Mouse (Mus musculus): ENCODE results near the gene Tnfaip2. TPM values are rescaled to one million over a fixed set of nuclear protein-coding genes. Genes with fewer than 3 reads are reported as not detected.

Gene Tnfaip2
- polyA plus RNA-seq, 1 experiment from 2014 or later, result 4.6 TPM

GRCm38 (mm10) chr12:111411631-111412355 is 30.5 kb upstream of the Tnfaip2 start:
- no peaks in the 10 kb centered on the region for H3K9me3 ChIP-seq (replicated peaks; ENCODE audit: control insufficient read depth, low read length)
- H3K36me3 ChIP-seq (replicated peaks; ENCODE audit: control insufficient read depth, insufficient read depth, low read depth, low read length), result no peaks in the 10 kb centered on the region
- no peak for ATAC-seq (replicated peaks; ENCODE audit: insufficient number of reproducible peaks, low FRiP score, low TSS enrichment, low read depth)
- no peak overlapping the region for H3K27ac ChIP-seq (replicated peaks; ENCODE audit: low read depth, low read length)
- no peak for DNase-seq (ENCODE audit: low spot score)
- peaks cover 13% of the 10 kb centered on the region for H3K27me3 ChIP-seq (ENCODE audit: control insufficient read depth, insufficient read depth, low read length)
- H3K9ac ChIP-seq (replicated peaks; ENCODE audit: low read length), result no peak overlapping the region
- no peak overlapping the region for H3K4me2 ChIP-seq (ENCODE audit: low read depth, low read length)
- H3K4me1 ChIP-seq (ENCODE audit: control insufficient read depth, insufficient read depth, low read length), result peaks cover 6% of the 10 kb centered on the region
- WGBS, result 64% methylated on average over 8 of the region's 8 CpGs
- no peak overlapping the region for H3K4me3 ChIP-seq (ENCODE audit: low read depth, low read length)

GRCm38 (mm10) chr12:111412581-111413284 is 29.5 kb upstream of the Tnfaip2 start:
- DNase-seq (ENCODE audit: low spot score), result no peak
- Histone ChIP-seq H3K27ac (replicated peaks; ENCODE audit: low read depth, low read length) (no peak overlapping the region), H3K4me3 (ENCODE audit: low read depth, low read length) (peak overlapping the region; percentile 26; the same call in 1 of the 2 replicates), H3K4me2 (ENCODE audit: low read depth, low read length) (peak overlapping the region; percentile 55), H3K9me3 (replicated peaks; ENCODE audit: control insufficient read depth, low read length) (no peaks in the 10 kb centered on the region), H3K9ac (replicated peaks; ENCODE audit: low read length) (0 out of 2 replicates have a peak overlapping the region, but pooled peaks have one; percentile 10), H3K27me3 (ENCODE audit: control insufficient read depth, insufficient read depth, low read length) (peaks cover 4% of the 10 kb centered on the region), H3K36me3 (replicated peaks; ENCODE audit: control insufficient read depth, insufficient read depth, low read depth, low read length) (no peaks in the 10 kb centered on the region), H3K4me1 (ENCODE audit: control insufficient read depth, insufficient read depth, low read length) (peaks cover 6% of the 10 kb centered on the region)
- WGBS, result 9% methylated on average over 12 of the region's 12 CpGs
- ATAC-seq (replicated peaks; ENCODE audit: insufficient number of reproducible peaks, low FRiP score, low TSS enrichment, low read depth), result no peak; the same call in 1 of the 2 replicates

- DNase-seq (ENCODE audit: low spot score) (peak; percentile 93), ATAC-seq (replicated peaks; ENCODE audit: insufficient number of reproducible peaks, low FRiP score, low TSS enrichment, low read depth) (peak; percentile 73)
- Histone ChIP-seq H3K4me2 (ENCODE audit: low read depth, low read length) (peak overlapping the region; percentile 55), H3K4me3 (ENCODE audit: low read depth, low read length) (peak overlapping the region; percentile 26; the same call in 1 of the 2 replicates), H3K4me1 (ENCODE audit: control insufficient read depth, insufficient read depth, low read length) (peaks cover 6% of the 10 kb centered on the region), H3K27ac (replicated peaks; ENCODE audit: low read depth, low read length) (no peak overlapping the region), H3K36me3 (replicated peaks; ENCODE audit: control insufficient read depth, insufficient read depth, low read depth, low read length) (no peaks in the 10 kb centered on the region), H3K9me3 (replicated peaks; ENCODE audit: control insufficient read depth, low read length) (no peaks in the 10 kb centered on the region), H3K27me3 (ENCODE audit: control insufficient read depth, insufficient read depth, low read length) (no peaks in the 10 kb centered on the region), H3K9ac (replicated peaks; ENCODE audit: low read length) (0 out of 2 replicates have a peak overlapping the region, but pooled peaks have one; percentile 10)
- under 1% methylated on average over 20 of the region's 21 CpGs for WGBS
These were observed 29.0 kb upstream of the Tnfaip2 start for GRCm38 (mm10) chr12:111413300-111413699.

- H3K4me3 ChIP-seq (ENCODE audit: low read depth, low read length), result peak within 1 kb of the TSS; percentile 15
- peak; percentile 59 for DNase-seq (ENCODE audit: low spot score)
- H3K9me3 ChIP-seq (replicated peaks; ENCODE audit: control insufficient read depth, low read length), result no peaks in the 10 kb centered on the region
- H3K4me2 ChIP-seq (ENCODE audit: low read depth, low read length), result peak within 1 kb of the TSS; percentile 40
- peak within 1 kb of the TSS; percentile 29 for H3K9ac ChIP-seq (replicated peaks; ENCODE audit: low read length)
- H3K36me3 ChIP-seq (replicated peaks; ENCODE audit: control insufficient read depth, insufficient read depth, low read depth, low read length), result no peaks in the 10 kb centered on the region
- peaks cover 9% of the 10 kb centered on the region for H3K27me3 ChIP-seq (ENCODE audit: control insufficient read depth, insufficient read depth, low read length)
- peaks cover 6% of the 10 kb centered on the region for H3K4me1 ChIP-seq (ENCODE audit: control insufficient read depth, insufficient read depth, low read length)
- ATAC-seq (replicated peaks; ENCODE audit: insufficient number of reproducible peaks, low FRiP score, low TSS enrichment, low read depth), result peak; percentile 16; the same call in 1 of the 2 replicates
- no peak within 1 kb of the TSS for H3K27ac ChIP-seq (replicated peaks; ENCODE audit: low read depth, low read length)
- WGBS, result 5% methylated on average over 17 of the region's 17 CpGs
These were observed 25.1 kb upstream of the Tnfaip2 start, which contains the start of gene Exoc3l4 for GRCm38 (mm10) chr12:111416921-111417779. TSS of gene Exoc3l4 (plus strand) at chr12:111417017.

GRCm38 (mm10) chr12:111419918-111420317 is 22.4 kb upstream of the Tnfaip2 start:
- ATAC-seq (replicated peaks; ENCODE audit: insufficient number of reproducible peaks, low FRiP score, low TSS enrichment, low read depth), result no peak
- WGBS, result 73% methylated on average over 5 of the region's 5 CpGs
- Histone ChIP-seq H3K36me3 (replicated peaks; ENCODE audit: control insufficient read depth, insufficient read depth, low read depth, low read length) (no peaks in the 10 kb centered on the region), H3K4me1 (ENCODE audit: control insufficient read depth, insufficient read depth, low read length) (no peaks in the 10 kb centered on the region; the same call in 1 of the 2 replicates), H3K27me3 (ENCODE audit: control insufficient read depth, insufficient read depth, low read length) (peaks cover 36% of the 10 kb centered on the region), H3K9ac (replicated peaks; ENCODE audit: low read length) (no peak overlapping the region), H3K4me2 (ENCODE audit: low read depth, low read length) (no peak overlapping the region), H3K9me3 (replicated peaks; ENCODE audit: control insufficient read depth, low read length) (no peaks in the 10 kb centered on the region), H3K27ac (replicated peaks; ENCODE audit: low read depth, low read length) (no peak overlapping the region), H3K4me3 (ENCODE audit: low read depth, low read length) (no peak overlapping the region)
- DNase-seq (ENCODE audit: low spot score), result no peak

GRCm38 (mm10) chr12:111420946-111421709 is 21.1 kb upstream of the Tnfaip2 start:
- Histone ChIP-seq H3K27ac (replicated peaks; ENCODE audit: low read depth, low read length) (no peak overlapping the region), H3K4me3 (ENCODE audit: low read depth, low read length) (no peak overlapping the region), H3K9ac (replicated peaks; ENCODE audit: low read length) (no peak overlapping the region), H3K36me3 (replicated peaks; ENCODE audit: control insufficient read depth, insufficient read depth, low read depth, low read length) (no peaks in the 10 kb centered on the region), H3K4me2 (ENCODE audit: low read depth, low read length) (no peak overlapping the region), H3K9me3 (replicated peaks; ENCODE audit: control insufficient read depth, low read length) (no peaks in the 10 kb centered on the region), H3K4me1 (ENCODE audit: control insufficient read depth, insufficient read depth, low read length) (no peaks in the 10 kb centered on the region; the same call in 1 of the 2 replicates), H3K27me3 (ENCODE audit: control insufficient read depth, insufficient read depth, low read length) (peaks cover 48% of the 10 kb centered on the region)
- 45% methylated on average over 7 of the region's 7 CpGs for WGBS
- no peak for DNase-seq (ENCODE audit: low spot score)
- no peak for ATAC-seq (replicated peaks; ENCODE audit: insufficient number of reproducible peaks, low FRiP score, low TSS enrichment, low read depth)

GRCm38 (mm10) chr12:111422852-111423251 is 19.4 kb upstream of the Tnfaip2 start:
- H3K4me2 ChIP-seq (ENCODE audit: low read depth, low read length), result no peak overlapping the region
- no peaks in the 10 kb centered on the region for H3K9me3 ChIP-seq (replicated peaks; ENCODE audit: control insufficient read depth, low read length)
- H3K4me3 ChIP-seq (ENCODE audit: low read depth, low read length), result no peak overlapping the region
- no peaks in the 10 kb centered on the region for H3K4me1 ChIP-seq (ENCODE audit: control insufficient read depth, insufficient read depth, low read length)
- DNase-seq (ENCODE audit: low spot score) (no peak), ATAC-seq (replicated peaks; ENCODE audit: insufficient number of reproducible peaks, low FRiP score, low TSS enrichment, low read depth) (no peak)
- 31% methylated on average over 5 of the region's 5 CpGs for WGBS
- no peak overlapping the region for H3K9ac ChIP-seq (replicated peaks; ENCODE audit: low read length)
- H3K27me3 ChIP-seq (ENCODE audit: control insufficient read depth, insufficient read depth, low read length), result peaks cover 54% of the 10 kb centered on the region
- H3K36me3 ChIP-seq (replicated peaks; ENCODE audit: control insufficient read depth, insufficient read depth, low read depth, low read length), result no peaks in the 10 kb centered on the region
- no peak overlapping the region for H3K27ac ChIP-seq (replicated peaks; ENCODE audit: low read depth, low read length)
